Mouse (Mus musculus): Measurements from ENCODE around the gene Fam240a. TPM values are rescaled to one million over a fixed set of nuclear protein-coding genes. Genes with fewer than 3 reads are reported as not detected.
A peak's percentile ranks its signal among the peaks of the same experiment; 100 is the strongest.

Fam240a gene
- polyA plus RNA-seq, 1 experiment from 2014 or later, result not detected

- Histone ChIP-seq H3K27me3 (ENCODE audit: control insufficient read depth, insufficient read depth, low read length) (peaks cover 34% of the 10 kb centered on the region), H3K4me1 (replicated peaks; ENCODE audit: control insufficient read depth, insufficient read depth, low read length) (0 out of 2 replicates have a peak, but pooled peaks cover 2% of the 10 kb centered on the region), H3K36me3 (ENCODE audit: control insufficient read depth, insufficient read depth, low read length) (no peaks in the 10 kb centered on the region), H3K9me3 (ENCODE audit: control insufficient read depth, low read length) (no peaks in the 10 kb centered on the region), H3K27ac (ENCODE audit: low read depth, low read length) (no peak overlapping the region), H3K4me2 (replicated peaks; ENCODE audit: low read depth, low read length) (no peak overlapping the region), H3K9ac (ENCODE audit: low read depth, low read length) (no peak overlapping the region), H3K4me3 (ENCODE audit: low read depth, low read length) (no peak overlapping the region)
- 14% methylated on average over 6 of the region's 6 CpGs for WGBS
- ATAC-seq (ENCODE audit: low FRiP score), result no peak
- DNase-seq (ENCODE audit: low spot score), result no peak
Measured at GRCm38 (mm10) chr9:110947900-110948299, 31.2 kb upstream of the Fam240a start.

GRCm38 (mm10) chr9:110947261-110947661 is 30.6 kb upstream of the Fam240a start:
- ATAC-seq (ENCODE audit: low FRiP score) (no peak), DNase-seq (ENCODE audit: low spot score) (peak; percentile 36)
- WGBS, result 5% methylated on average over 6 of the region's 6 CpGs
- Histone ChIP-seq H3K9me3 (ENCODE audit: control insufficient read depth, low read length) (no peaks in the 10 kb centered on the region), H3K4me3 (ENCODE audit: low read depth, low read length) (no peak overlapping the region; the same call in 1 of the 2 replicates), H3K4me2 (replicated peaks; ENCODE audit: low read depth, low read length) (no peak overlapping the region), H3K4me1 (replicated peaks; ENCODE audit: control insufficient read depth, insufficient read depth, low read length) (0 out of 2 replicates have a peak, but pooled peaks cover 2% of the 10 kb centered on the region), H3K27ac (ENCODE audit: low read depth, low read length) (no peak overlapping the region), H3K36me3 (ENCODE audit: control insufficient read depth, insufficient read depth, low read length) (no peaks in the 10 kb centered on the region), H3K9ac (ENCODE audit: low read depth, low read length) (peak overlapping the region; percentile 23; the same call in 1 of the 2 replicates), H3K27me3 (ENCODE audit: control insufficient read depth, insufficient read depth, low read length) (peaks cover 32% of the 10 kb centered on the region)

- Histone ChIP-seq H3K4me3 (ENCODE audit: low read depth, low read length) (no peak overlapping the region), H3K9ac (ENCODE audit: low read depth, low read length) (peak overlapping the region; percentile 23; the same call in 1 of the 2 replicates), H3K36me3 (ENCODE audit: control insufficient read depth, insufficient read depth, low read length) (no peaks in the 10 kb centered on the region), H3K27me3 (ENCODE audit: control insufficient read depth, insufficient read depth, low read length) (peaks cover 32% of the 10 kb centered on the region), H3K27ac (ENCODE audit: low read depth, low read length) (no peak overlapping the region), H3K4me2 (replicated peaks; ENCODE audit: low read depth, low read length) (no peak overlapping the region; the same call in 1 of the 2 replicates), H3K4me1 (replicated peaks; ENCODE audit: control insufficient read depth, insufficient read depth, low read length) (0 out of 2 replicates have a peak, but pooled peaks cover 2% of the 10 kb centered on the region), H3K9me3 (ENCODE audit: control insufficient read depth, low read length) (no peaks in the 10 kb centered on the region)
- WGBS, result 5% methylated on average over 20 of the region's 20 CpGs
- DNase-seq (ENCODE audit: low spot score), result peak; percentile 50
- ATAC-seq (ENCODE audit: low FRiP score), result no peak
Measured at GRCm38 (mm10) chr9:110946548-110947044, 29.9 kb upstream of the Fam240a start.

- 8% methylated on average over 11 of the region's 11 CpGs for WGBS
- no peak within 1 kb of the TSS; the same call in 1 of the 2 replicates for H3K4me2 ChIP-seq (replicated peaks; ENCODE audit: low read depth, low read length)
- peak within 1 kb of the TSS; percentile 23; the same call in 1 of the 2 replicates for H3K9ac ChIP-seq (ENCODE audit: low read depth, low read length)
- H3K27me3 ChIP-seq (ENCODE audit: control insufficient read depth, insufficient read depth, low read length), result peaks cover 32% of the 10 kb centered on the region
- H3K27ac ChIP-seq (ENCODE audit: low read depth, low read length), result no peak within 1 kb of the TSS
- ATAC-seq (ENCODE audit: low FRiP score), result no peak
- H3K36me3 ChIP-seq (ENCODE audit: control insufficient read depth, insufficient read depth, low read length), result no peaks in the 10 kb centered on the region
- DNase-seq (ENCODE audit: low spot score), result peak; percentile 17
- no peak within 1 kb of the TSS; the same call in 1 of the 2 replicates for H3K4me3 ChIP-seq (ENCODE audit: low read depth, low read length)
- H3K9me3 ChIP-seq (ENCODE audit: control insufficient read depth, low read length), result no peaks in the 10 kb centered on the region
- H3K4me1 ChIP-seq (replicated peaks; ENCODE audit: control insufficient read depth, insufficient read depth, low read length), result 0 out of 2 replicates have a peak, but pooled peaks cover 2% of the 10 kb centered on the region
Measured at GRCm38 (mm10) chr9:110945926-110946325, 29.3 kb upstream of the Fam240a start, which contains the start of gene Tdgf1. Tdgf1 (minus strand) TSS chr9:110946158.

DNA sequence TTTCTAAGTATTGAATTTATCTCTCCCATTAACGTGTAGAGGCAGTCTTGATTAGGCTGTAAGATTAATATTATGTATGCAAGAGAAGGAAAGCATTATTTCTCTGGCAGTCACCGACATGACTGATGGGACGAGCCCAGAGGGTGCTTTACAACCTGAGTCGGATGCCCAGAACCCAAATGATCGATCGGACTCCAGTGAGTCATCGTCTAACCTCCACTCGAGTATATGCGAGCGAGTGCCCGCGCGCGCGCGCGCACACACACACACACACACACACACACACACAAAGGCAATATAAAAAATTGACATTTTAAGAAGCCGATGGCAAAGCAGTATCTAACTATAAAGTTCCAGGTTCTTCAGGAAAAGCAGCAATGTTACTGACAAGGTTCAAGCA is 28.7 kb upstream of the Fam240a start:
- Histone ChIP-seq H3K4me1 (replicated peaks; ENCODE audit: control insufficient read depth, insufficient read depth, low read length) (0 out of 2 replicates have a peak, but pooled peaks cover 2% of the 10 kb centered on the region), H3K9ac (ENCODE audit: low read depth, low read length) (no peak overlapping the region), H3K27me3 (ENCODE audit: control insufficient read depth, insufficient read depth, low read length) (peaks cover 32% of the 10 kb centered on the region), H3K36me3 (ENCODE audit: control insufficient read depth, insufficient read depth, low read length) (no peaks in the 10 kb centered on the region), H3K27ac (ENCODE audit: low read depth, low read length) (no peak overlapping the region), H3K4me3 (ENCODE audit: low read depth, low read length) (no peak overlapping the region), H3K4me2 (replicated peaks; ENCODE audit: low read depth, low read length) (no peak overlapping the region), H3K9me3 (ENCODE audit: control insufficient read depth, low read length) (no peaks in the 10 kb centered on the region)
- no peak for ATAC-seq (ENCODE audit: low FRiP score)
- DNase-seq (ENCODE audit: low spot score), result peak; percentile 36
- WGBS, result 12% methylated on average over 18 of the region's 18 CpGs

GRCm38 (mm10) chr9:110944265-110944664 is 27.6 kb upstream of the Fam240a start:
- peak; percentile 48 for DNase-seq (ENCODE audit: low spot score)
- no peak overlapping the region for H3K9ac ChIP-seq (ENCODE audit: low read depth, low read length)
- 37% methylated on average over 13 of the region's 13 CpGs for WGBS
- no peak overlapping the region for H3K4me2 ChIP-seq (replicated peaks; ENCODE audit: low read depth, low read length)
- no peak overlapping the region for H3K4me3 ChIP-seq (ENCODE audit: low read depth, low read length)
- 0 out of 2 replicates have a peak, but pooled peaks cover 2% of the 10 kb centered on the region for H3K4me1 ChIP-seq (replicated peaks; ENCODE audit: control insufficient read depth, insufficient read depth, low read length)
- no peak overlapping the region for H3K27ac ChIP-seq (ENCODE audit: low read depth, low read length)
- ATAC-seq (ENCODE audit: low FRiP score), result no peak
- peaks cover 32% of the 10 kb centered on the region for H3K27me3 ChIP-seq (ENCODE audit: control insufficient read depth, insufficient read depth, low read length)
- no peaks in the 10 kb centered on the region for H3K36me3 ChIP-seq (ENCODE audit: control insufficient read depth, insufficient read depth, low read length)
- no peaks in the 10 kb centered on the region for H3K9me3 ChIP-seq (ENCODE audit: control insufficient read depth, low read length)

DNA sequence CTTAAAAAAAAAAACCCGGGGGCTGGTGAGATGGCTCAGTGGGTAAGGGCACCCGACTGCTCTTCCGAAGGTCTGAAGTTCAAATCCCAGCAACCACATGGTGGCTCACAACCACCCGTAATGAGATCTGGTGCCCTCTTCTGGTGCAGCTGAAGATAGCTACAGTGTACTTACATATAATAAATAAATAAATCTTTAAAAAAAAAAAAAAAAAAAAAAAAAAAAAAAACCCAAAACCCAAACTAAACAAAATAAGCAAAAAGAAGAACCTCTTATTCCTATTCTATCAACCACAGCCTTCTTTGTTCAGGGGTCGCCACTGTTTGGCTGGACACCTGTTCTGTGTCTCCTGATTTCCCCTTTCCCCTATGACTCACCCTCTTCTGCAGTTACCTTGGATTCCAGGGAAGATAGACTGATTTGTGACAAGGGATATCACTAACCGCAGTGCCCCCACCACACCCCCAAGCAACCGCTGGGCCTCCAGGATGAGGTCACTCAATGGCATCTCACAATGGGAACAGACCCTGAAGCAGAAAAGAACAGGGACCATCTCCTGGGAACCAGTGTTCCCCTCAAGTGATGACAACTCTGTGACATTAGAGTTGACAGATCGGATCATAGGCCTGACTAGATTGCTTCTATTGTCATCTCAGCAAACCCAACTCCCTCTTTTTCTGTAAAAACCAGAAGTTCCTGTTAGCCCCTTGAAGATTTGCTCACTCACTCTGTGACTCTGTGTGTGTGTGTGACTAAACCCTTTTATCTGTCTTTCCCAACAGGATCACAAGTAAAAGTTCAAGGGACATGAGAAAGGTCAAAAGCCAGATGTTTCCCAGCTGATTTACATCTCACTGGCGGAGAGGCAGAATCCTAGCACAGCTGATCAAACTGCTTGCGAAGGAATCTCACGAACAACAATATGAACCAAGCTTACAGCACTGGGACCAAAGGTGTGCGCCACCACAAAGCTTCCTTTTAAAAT is 21.1 kb upstream of the Fam240a start:
- Histone ChIP-seq H3K9me3 (ENCODE audit: control insufficient read depth, low read length) (no peaks in the 10 kb centered on the region), H3K27ac (ENCODE audit: low read depth, low read length) (no peak overlapping the region), H3K36me3 (ENCODE audit: control insufficient read depth, insufficient read depth, low read length) (no peaks in the 10 kb centered on the region), H3K9ac (ENCODE audit: low read depth, low read length) (no peak overlapping the region), H3K27me3 (ENCODE audit: control insufficient read depth, insufficient read depth, low read length) (no peaks in the 10 kb centered on the region), H3K4me2 (replicated peaks; ENCODE audit: low read depth, low read length) (no peak overlapping the region), H3K4me3 (ENCODE audit: low read depth, low read length) (no peak overlapping the region), H3K4me1 (replicated peaks; ENCODE audit: control insufficient read depth, insufficient read depth, low read length) (no peaks in the 10 kb centered on the region)
- 64% methylated on average over 12 of the region's 12 CpGs for WGBS
- ATAC-seq (ENCODE audit: low FRiP score), result no peak
- peak; percentile 28 for DNase-seq (ENCODE audit: low spot score)

GRCm38 (mm10) chr9:110935941-110936340 is 19.3 kb upstream of the Fam240a start:
- 87% methylated on average over 7 of the region's 7 CpGs for WGBS
- Histone ChIP-seq H3K27ac (ENCODE audit: low read depth, low read length) (no peak overlapping the region), H3K9me3 (ENCODE audit: control insufficient read depth, low read length) (no peaks in the 10 kb centered on the region), H3K36me3 (ENCODE audit: control insufficient read depth, insufficient read depth, low read length) (no peaks in the 10 kb centered on the region), H3K4me3 (ENCODE audit: low read depth, low read length) (no peak overlapping the region), H3K9ac (ENCODE audit: low read depth, low read length) (no peak overlapping the region), H3K4me2 (replicated peaks; ENCODE audit: low read depth, low read length) (no peak overlapping the region), H3K4me1 (replicated peaks; ENCODE audit: control insufficient read depth, insufficient read depth, low read length) (no peaks in the 10 kb centered on the region), H3K27me3 (ENCODE audit: control insufficient read depth, insufficient read depth, low read length) (no peaks in the 10 kb centered on the region)
- ATAC-seq (ENCODE audit: low FRiP score) (no peak), DNase-seq (ENCODE audit: low spot score) (no peak)

Measured in hindbrain, embryonic 11.5 days (tissue).